Mouse (Mus musculus) adrenal gland, adult 8-10 months (tissue): ENCODE measurements around the gene Tmc3. TPM values are rescaled to one million over a fixed set of nuclear protein-coding genes. Genes with fewer than 3 reads are reported as not detected.
A peak's percentile ranks its signal among the peaks of the same experiment; 100 is the strongest.

ENCODE experiments used
- DNase-seq: peaks from one replicate; pipeline ENCODE4 v3.0.0; 2022
- total RNA-seq, 4 experiments: library from RNA; stranded (reverse); gene quantifications; 2 replicates each; pipeline ENCODE4 v1.2.4; 2022

Tmc3 gene
- total RNA-seq, 4 experiments from 2014 or later, result 0.07 to 0.31 (median 0.14) TPM

- DNase-seq, result no peak
Observed at GRCm38 (mm10) chr7:83637781-83638583, 53.3 kb downstream of the Tmc3 start.

- DNase-seq, result no peak
Observed at GRCm38 (mm10) chr7:83639084-83639483, 54.4 kb downstream of the Tmc3 start.

GRCm38 (mm10) chr7:83640581-83640980 lies 55.9 kb downstream of the Tmc3 start:
- no peak for DNase-seq

GRCm38 (mm10) chr7:83641163-83641562 lies 56.4 kb downstream of the Tmc3 start:
- DNase-seq, result no peak

- DNase-seq, result no peak
Observed at GRCm38 (mm10) chr7:83643581-83643980, 58.9 kb downstream of the Tmc3 start.

GRCm38 (mm10) chr7:83644761-83645160 lies 60.0 kb downstream of the Tmc3 start:
- no peak for DNase-seq

- no peak for DNase-seq
Observed at GRCm38 (mm10) chr7:83645476-83645875, 60.7 kb downstream of the Tmc3 start.

GRCm38 (mm10) chr7:83648807-83649206 lies 64.1 kb downstream of the Tmc3 start:
- no peak for DNase-seq

GRCm38 (mm10) chr7:83650638-83651037 lies 65.9 kb downstream of the Tmc3 start:
- DNase-seq, result no peak

- DNase-seq, result no peak
Observed at GRCm38 (mm10) chr7:83652498-83652897, 67.8 kb downstream of the Tmc3 start.

GRCm38 (mm10) chr7:83653605-83654051 lies 68.9 kb downstream of the Tmc3 start:
- no peak for DNase-seq

- DNase-seq, result no peak
Observed at GRCm38 (mm10) chr7:83654196-83654595, 69.5 kb downstream of the Tmc3 start.

- peak; percentile 25 for DNase-seq
Observed at GRCm38 (mm10) chr7:83654938-83655630, 70.4 kb downstream of the Tmc3 start.

- no peak for DNase-seq
Observed at GRCm38 (mm10) chr7:83658716-83659115, 74.0 kb downstream of the Tmc3 start.

- DNase-seq, result peak; percentile 24
Observed at GRCm38 (mm10) chr7:83659159-83660065, 74.7 kb downstream of the Tmc3 start.

GRCm38 (mm10) chr7:83660273-83660691 lies 75.6 kb downstream of the Tmc3 start:
- DNase-seq, result no peak

GRCm38 (mm10) chr7:83661031-83661430 lies 76.3 kb downstream of the Tmc3 start:
- DNase-seq, result no peak

GRCm38 (mm10) chr7:83661763-83662162 lies 77.0 kb downstream of the Tmc3 start:
- no peak for DNase-seq

GRCm38 (mm10) chr7:83662711-83663375 lies 78.1 kb downstream of the Tmc3 start:
- DNase-seq, result no peak

GRCm38 (mm10) chr7:83666087-83666595 lies 81.4 kb downstream of the Tmc3 start:
- DNase-seq, result no peak

GRCm38 (mm10) chr7:83667936-83668645 lies 83.4 kb downstream of the Tmc3 start:
- DNase-seq, result no peak
